Mouse (Mus musculus): ENCODE data around the gene Phc2. TPM values are rescaled to one million over a fixed set of nuclear protein-coding genes. Genes with fewer than 3 reads are reported as not detected.

The Phc2 gene
- polyA plus RNA-seq, 1 experiment = 69.9 TPM

GRCm38 (mm10) chr4:128641766-128642717 is 12.5 kb upstream of the Phc2 start:
- no peak overlapping the region for H3K4me3 ChIP-seq (ENCODE audit: insufficient read depth, low read length)
- TF ChIP-seq CTCF (IDR thresholded peaks at IDR 0.05; ENCODE audit: borderline replicate concordance, insufficient read depth, low read length) = no peak
- TF ChIP-seq POLR2A (IDR thresholded peaks at IDR 0.05; ENCODE audit: low read depth, low read length) = no peak
- no peak overlapping the region for H3K27ac ChIP-seq (ENCODE audit: insufficient read depth, low read length)
- H3K4me1 ChIP-seq (ENCODE audit: control insufficient read depth, insufficient read depth, low read length) = no peaks in the 10 kb centered on the region

GRCm38 (mm10) chr4:128645896-128646295 is 8.6 kb upstream of the Phc2 start:
- Histone ChIP-seq H3K4me3 (ENCODE audit: insufficient read depth, low read length) (no peak overlapping the region), H3K27ac (ENCODE audit: insufficient read depth, low read length) (no peak overlapping the region), H3K4me1 (ENCODE audit: control insufficient read depth, insufficient read depth, low read length) (no peaks in the 10 kb centered on the region)
- TF ChIP-seq CTCF (IDR thresholded peaks at IDR 0.05; ENCODE audit: borderline replicate concordance, insufficient read depth, low read length) = no peak
- no peak for TF ChIP-seq POLR2A (IDR thresholded peaks at IDR 0.05; ENCODE audit: low read depth, low read length)

- Histone ChIP-seq H3K4me1 (ENCODE audit: control insufficient read depth, insufficient read depth, low read length) (no peaks in the 10 kb centered on the region), H3K4me3 (ENCODE audit: insufficient read depth, low read length) (no peak overlapping the region), H3K27ac (ENCODE audit: insufficient read depth, low read length) (no peak overlapping the region)
- TF ChIP-seq CTCF (IDR thresholded peaks at IDR 0.05; ENCODE audit: borderline replicate concordance, insufficient read depth, low read length) = no peak
- TF ChIP-seq POLR2A (IDR thresholded peaks at IDR 0.05; ENCODE audit: low read depth, low read length) = no peak
These were observed 7.7 kb upstream of the Phc2 start for GRCm38 (mm10) chr4:128646762-128647161.

GRCm38 (mm10) chr4:128648567-128649255 is 5.8 kb upstream of the Phc2 start:
- TF ChIP-seq CTCF (IDR thresholded peaks at IDR 0.05; ENCODE audit: borderline replicate concordance, insufficient read depth, low read length) = no peak
- no peak for TF ChIP-seq POLR2A (IDR thresholded peaks at IDR 0.05; ENCODE audit: low read depth, low read length)
- Histone ChIP-seq H3K4me3 (ENCODE audit: insufficient read depth, low read length) (no peak overlapping the region), H3K4me1 (ENCODE audit: control insufficient read depth, insufficient read depth, low read length) (no peaks in the 10 kb centered on the region), H3K27ac (ENCODE audit: insufficient read depth, low read length) (no peak overlapping the region)

GRCm38 (mm10) chr4:128651530-128651929 is 3.0 kb upstream of the Phc2 start:
- Histone ChIP-seq H3K4me3 (ENCODE audit: insufficient read depth, low read length) (no peak overlapping the region), H3K4me1 (ENCODE audit: control insufficient read depth, insufficient read depth, low read length) (peaks cover 4% of the 10 kb centered on the region; the same call in 1 of the 2 replicates), H3K27ac (ENCODE audit: insufficient read depth, low read length) (no peak overlapping the region)
- TF ChIP-seq CTCF (IDR thresholded peaks at IDR 0.05; ENCODE audit: borderline replicate concordance, insufficient read depth, low read length) = no peak
- no peak for TF ChIP-seq POLR2A (IDR thresholded peaks at IDR 0.05; ENCODE audit: low read depth, low read length)

- Histone ChIP-seq H3K27ac (ENCODE audit: insufficient read depth, low read length) (no peak overlapping the region), H3K4me1 (ENCODE audit: control insufficient read depth, insufficient read depth, low read length) (peaks cover 4% of the 10 kb centered on the region; the same call in 1 of the 2 replicates), H3K4me3 (ENCODE audit: insufficient read depth, low read length) (no peak overlapping the region)
- TF ChIP-seq POLR2A (IDR thresholded peaks at IDR 0.05; ENCODE audit: low read depth, low read length) = no peak
- no peak for TF ChIP-seq CTCF (IDR thresholded peaks at IDR 0.05; ENCODE audit: borderline replicate concordance, insufficient read depth, low read length)
These were observed 1.8 kb upstream of the Phc2 start for GRCm38 (mm10) chr4:128652584-128653298.

GRCm38 (mm10) chr4:128655446-128655845 is 944 bp downstream of the Phc2 start:
- peak overlapping the region; percentile 68 for H3K4me3 ChIP-seq (ENCODE audit: insufficient read depth, low read length)
- H3K4me1 ChIP-seq (ENCODE audit: control insufficient read depth, insufficient read depth, low read length) = peaks cover 4% of the 10 kb centered on the region; the same call in 1 of the 2 replicates
- no peak overlapping the region for H3K27ac ChIP-seq (ENCODE audit: insufficient read depth, low read length)
- no peak for TF ChIP-seq CTCF (IDR thresholded peaks at IDR 0.05; ENCODE audit: borderline replicate concordance, insufficient read depth, low read length)
- TF ChIP-seq POLR2A (IDR thresholded peaks at IDR 0.05; ENCODE audit: low read depth, low read length) = no peak

- Histone ChIP-seq H3K4me1 (ENCODE audit: control insufficient read depth, insufficient read depth, low read length) (peaks cover 3% of the 10 kb centered on the region; the same call in 1 of the 2 replicates), H3K27ac (ENCODE audit: insufficient read depth, low read length) (no peak overlapping the region), H3K4me3 (ENCODE audit: insufficient read depth, low read length) (no peak overlapping the region)
- no peak for TF ChIP-seq POLR2A (IDR thresholded peaks at IDR 0.05; ENCODE audit: low read depth, low read length)
- TF ChIP-seq CTCF (IDR thresholded peaks at IDR 0.05; ENCODE audit: borderline replicate concordance, insufficient read depth, low read length) = no peak
These were observed 5.7 kb downstream of the Phc2 start for GRCm38 (mm10) chr4:128660196-128660595.

- H3K4me3 ChIP-seq (ENCODE audit: insufficient read depth, low read length) = no peak overlapping the region
- H3K4me1 ChIP-seq (ENCODE audit: control insufficient read depth, insufficient read depth, low read length) = no peaks in the 10 kb centered on the region
- TF ChIP-seq POLR2A (IDR thresholded peaks at IDR 0.05; ENCODE audit: low read depth, low read length) = no peak
- no peak for TF ChIP-seq CTCF (IDR thresholded peaks at IDR 0.05; ENCODE audit: borderline replicate concordance, insufficient read depth, low read length)
- no peak overlapping the region for H3K27ac ChIP-seq (ENCODE audit: insufficient read depth, low read length)
These were observed 6.6 kb downstream of the Phc2 start for GRCm38 (mm10) chr4:128661063-128661462.
